Mouse (Mus musculus) embryonic facial prominence, embryonic 15.5 days (tissue): ENCODE data around the gene Zkscan2. TPM values are rescaled to one million over a fixed set of nuclear protein-coding genes. Genes with fewer than 3 reads are reported as not detected.

Source experiments
- ATAC-seq: fragments of 200-750 bp; cut with Nextera tagmentation; 2 replicates; pipeline ENCODE4 v1.8.0; 2017; ENCODE audit warnings: low read depth, moderate TSS enrichment; ENCODE audit not compliant: insufficient number of reproducible peaks, low FRiP score, low TSS enrichment
- H3K27ac ChIP-seq: fragments of 300-500 bp; sonication (generic); replicated peaks from 2 replicates; pipeline ENCODE4 v1.5.1; 2015; ENCODE audit warnings: mild to moderate bottlenecking, inconsistent platforms
- H3K27me3 ChIP-seq: fragments of 300-500 bp; sonication (generic); 2 replicates; pipeline ENCODE4 v1.6.1; 2015; ENCODE audit warnings: inconsistent platforms
- H3K36me3 ChIP-seq: fragments of 300-500 bp; sonication (generic); 2 replicates; pipeline ENCODE4 v1.6.1; 2015; ENCODE audit warnings: mild to moderate bottlenecking, inconsistent platforms
- H3K4me1 ChIP-seq: fragments of 300-500 bp; sonication (generic); 2 replicates; pipeline ENCODE4 v1.6.1; 2015; ENCODE audit warnings: inconsistent platforms
- H3K4me2 ChIP-seq: fragments of 300-500 bp; sonication (generic); replicated peaks from 2 replicates; pipeline ENCODE4 v1.6.1; 2015; ENCODE audit warnings: mild to moderate bottlenecking, inconsistent platforms
- H3K4me3 ChIP-seq: fragments of 300-500 bp; sonication (generic); replicated peaks from 2 replicates; pipeline ENCODE4 v1.5.1; 2015; ENCODE audit warnings: mild to moderate bottlenecking, inconsistent platforms
- H3K9ac ChIP-seq: fragments of 300-500 bp; sonication (generic); 2 replicates; pipeline ENCODE4 v1.6.1; 2015; ENCODE audit warnings: inconsistent platforms
- H3K9me3 ChIP-seq: fragments of 300-500 bp; sonication (generic); replicated peaks from 2 replicates; pipeline ENCODE4 v1.6.1; 2016; ENCODE audit warnings: inconsistent platforms
- WGBS: fragments of 180-500 bp; shearing (Covaris S2); methylation state at CpG from one replicate; pipeline ENCODE4 v1.1.7; 2015; 5-methylcytosine and 5-hydroxymethylcytosine counted together
- polyA plus RNA-seq: library from polyadenylated mRNA; unstranded; fragments of >200 nt; fragmentation: Nextera tagmentation; extraction: Ambion mirVana; gene quantifications from 2 replicates; pipeline ENCODE4 v1.2.1, GENCODE M21; 2015

The Zkscan2 gene
- polyA plus RNA-seq = 3.0 and 3.4 TPM in 2 replicates

GRCm38 (mm10) chr7:123500239-123501219 is at the start of gene Zkscan2:
Zkscan2 (minus strand) TSS chr7:123500449.
- peak within 1 kb of the TSS; percentile 51 for H3K4me3 ChIP-seq
- H3K9me3 ChIP-seq = no peaks in the 10 kb centered on the region
- 0 out of 2 replicates have a peak within 1 kb of the TSS, but pooled peaks have one; percentile 40 for H3K27ac ChIP-seq
- ATAC-seq = peak; percentile 85
- WGBS = 1% methylated on average over 71 of the region's 71 CpGs
- H3K36me3 ChIP-seq = no peaks in the 10 kb centered on the region
- peak within 1 kb of the TSS; percentile 90 for H3K4me2 ChIP-seq
- H3K27me3 ChIP-seq = no peaks in the 10 kb centered on the region
- peaks cover 14% of the 10 kb centered on the region for H3K4me1 ChIP-seq
- peak within 1 kb of the TSS; percentile 44 for H3K9ac ChIP-seq

DNA sequence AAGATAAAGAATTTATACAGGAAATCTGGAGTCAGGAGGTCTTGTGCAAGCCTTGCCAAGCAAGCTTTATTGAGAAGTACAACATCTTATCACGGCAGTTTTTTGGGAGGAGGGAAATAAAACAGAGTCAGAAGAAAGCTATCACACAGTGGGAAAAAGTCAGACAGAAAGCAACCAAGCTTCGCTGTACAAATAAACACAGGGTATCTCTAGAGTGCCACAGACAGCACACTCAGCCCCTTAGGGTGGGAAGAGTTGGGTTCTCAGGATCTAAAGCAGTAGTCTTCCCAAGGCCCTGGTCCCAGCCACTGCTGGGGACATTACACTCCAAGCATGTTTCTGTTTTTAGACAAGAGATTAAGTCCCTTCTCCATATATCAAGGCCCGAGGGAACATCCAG is 28.9 kb upstream of the Zkscan2 start:
- no peak overlapping the region for H3K4me2 ChIP-seq
- no peak for ATAC-seq
- H3K4me1 ChIP-seq = no peaks in the 10 kb centered on the region
- no peaks in the 10 kb centered on the region for H3K36me3 ChIP-seq
- H3K9me3 ChIP-seq = no peaks in the 10 kb centered on the region
- no peak overlapping the region for H3K9ac ChIP-seq
- no peak overlapping the region for H3K4me3 ChIP-seq
- H3K27ac ChIP-seq = no peak overlapping the region
- WGBS = 80% methylated on average over 3 of the region's 3 CpGs
- H3K27me3 ChIP-seq = no peaks in the 10 kb centered on the region

GRCm38 (mm10) chr7:123525761-123526160 is 25.5 kb upstream of the Zkscan2 start:
- Histone ChIP-seq H3K4me2 (no peak overlapping the region), H3K27ac (no peak overlapping the region), H3K36me3 (no peaks in the 10 kb centered on the region), H3K9ac (no peak overlapping the region), H3K4me1 (no peaks in the 10 kb centered on the region), H3K9me3 (no peaks in the 10 kb centered on the region), H3K4me3 (no peak overlapping the region), H3K27me3 (no peaks in the 10 kb centered on the region)
- WGBS = 55% methylated on average over 10 of the region's 10 CpGs
- no peak for ATAC-seq

DNA sequence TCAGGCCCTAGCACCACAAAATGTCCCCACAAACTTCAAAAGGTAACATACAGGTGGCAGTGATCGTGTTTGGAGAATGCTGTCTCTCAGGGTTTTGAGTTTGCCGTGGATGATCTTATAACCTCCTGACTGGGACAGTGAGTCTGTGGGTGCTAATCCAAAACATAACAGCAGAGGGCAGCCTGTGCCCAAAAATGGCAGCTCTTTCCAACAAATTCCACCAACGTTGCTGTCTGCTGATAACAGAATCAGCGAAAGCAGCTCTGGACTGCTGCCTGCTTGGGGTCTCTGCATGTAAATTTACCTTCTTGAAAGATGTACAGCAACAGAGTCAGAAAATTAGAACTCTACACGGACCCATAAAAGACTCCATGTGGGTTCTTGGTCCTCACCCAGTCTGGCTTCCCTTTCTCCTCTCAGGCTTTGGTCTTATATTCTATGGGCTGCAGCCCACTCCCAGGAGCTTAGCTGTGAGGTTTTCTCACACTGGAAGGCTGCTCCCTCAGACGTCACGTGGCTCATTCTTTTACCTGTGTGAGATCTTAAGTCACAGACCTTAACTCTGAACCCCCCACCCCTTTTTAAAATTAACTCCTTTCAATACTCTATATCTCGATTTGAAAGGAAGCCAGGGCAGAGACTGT is 24.1 kb upstream of the Zkscan2 start:
- H3K4me2 ChIP-seq = no peak overlapping the region
- WGBS = 20% methylated on average over 8 of the region's 8 CpGs
- no peaks in the 10 kb centered on the region for H3K9me3 ChIP-seq
- no peak overlapping the region for H3K27ac ChIP-seq
- no peak overlapping the region for H3K9ac ChIP-seq
- H3K36me3 ChIP-seq = no peaks in the 10 kb centered on the region
- no peaks in the 10 kb centered on the region for H3K27me3 ChIP-seq
- H3K4me3 ChIP-seq = no peak overlapping the region
- no peak for ATAC-seq
- no peaks in the 10 kb centered on the region for H3K4me1 ChIP-seq

- no peaks in the 10 kb centered on the region for H3K4me1 ChIP-seq
- no peak overlapping the region for H3K9ac ChIP-seq
- ATAC-seq = no peak
- no peak overlapping the region for H3K4me3 ChIP-seq
- no peak overlapping the region for H3K4me2 ChIP-seq
- no peaks in the 10 kb centered on the region for H3K9me3 ChIP-seq
- H3K36me3 ChIP-seq = no peaks in the 10 kb centered on the region
- no peak overlapping the region for H3K27ac ChIP-seq
- 75% methylated on average over 7 of the region's 7 CpGs for WGBS
- H3K27me3 ChIP-seq = no peaks in the 10 kb centered on the region
Observed at GRCm38 (mm10) chr7:123507946-123508345, 7.7 kb upstream of the Zkscan2 start.

DNA sequence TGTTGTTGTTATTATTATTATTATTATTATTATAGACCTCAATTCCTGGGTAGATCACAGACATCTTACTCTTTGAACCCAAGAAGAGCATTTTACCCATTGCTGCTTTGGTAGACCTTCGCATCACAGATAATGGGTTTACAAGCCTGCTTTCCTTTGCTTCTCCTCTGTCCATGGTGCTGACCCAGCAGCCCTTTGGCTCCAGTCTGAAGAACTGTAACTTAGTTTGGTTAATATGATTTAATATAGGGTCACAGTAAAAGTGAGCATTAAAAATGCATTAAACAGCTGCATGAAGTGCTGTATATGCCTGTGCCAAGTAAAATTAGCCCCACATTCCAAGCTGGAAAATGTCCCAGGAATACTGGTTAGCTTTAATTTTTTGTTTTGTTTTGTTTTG is 3.1 kb upstream of the Zkscan2 start:
- Histone ChIP-seq H3K9me3 (no peaks in the 10 kb centered on the region), H3K27ac (no peak overlapping the region), H3K27me3 (no peaks in the 10 kb centered on the region), H3K9ac (no peak overlapping the region), H3K4me3 (no peak overlapping the region), H3K4me1 (peaks cover 14% of the 10 kb centered on the region), H3K4me2 (no peak overlapping the region), H3K36me3 (no peaks in the 10 kb centered on the region)
- WGBS = 17% methylated on average over 1 of the region's 1 CpGs
- ATAC-seq = 0 out of 2 replicates have a peak, but pooled peaks have one; percentile 55

DNA sequence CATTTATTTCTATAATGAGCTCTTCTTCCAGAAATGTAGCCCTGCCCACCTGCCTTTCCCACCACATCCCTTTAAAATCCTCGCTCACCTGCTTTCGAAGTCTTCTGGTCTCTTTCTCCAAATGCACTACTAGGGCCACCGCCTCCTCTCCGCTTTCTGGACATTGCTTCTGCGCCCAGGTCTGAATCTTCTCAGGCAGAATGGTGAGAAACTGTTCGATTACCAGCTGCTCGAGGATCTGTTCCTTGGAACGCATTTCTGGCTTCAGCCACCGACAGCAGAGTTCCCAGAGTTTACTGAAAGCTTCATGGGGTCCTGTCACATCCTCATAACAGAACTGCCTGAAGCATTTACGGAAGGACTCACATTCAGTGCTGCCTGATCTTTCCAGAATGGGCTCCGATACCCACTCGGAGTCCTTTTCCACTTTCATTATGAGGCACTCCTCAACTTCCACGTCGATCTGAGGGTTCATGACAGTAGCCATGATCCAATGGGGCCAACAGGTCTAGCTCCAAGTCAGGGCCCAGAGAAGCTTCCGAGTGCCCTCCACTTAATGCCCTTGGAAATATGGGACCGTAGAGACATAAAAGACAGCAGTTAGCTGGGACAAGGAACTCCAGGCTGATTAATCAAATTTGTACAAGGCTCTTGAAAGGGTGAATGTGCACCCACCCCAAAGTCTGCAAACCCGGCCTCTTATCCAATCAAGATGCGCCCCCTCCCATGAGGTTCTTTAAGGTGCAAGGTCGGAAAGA is 589 bp downstream of the Zkscan2 start:
- H3K27ac ChIP-seq = 0 out of 2 replicates have a peak overlapping the region, but pooled peaks have one; percentile 40
- 30% methylated on average over 19 of the region's 19 CpGs for WGBS
- ATAC-seq = 0 out of 2 replicates have a peak, but pooled peaks have one; percentile 5
- H3K27me3 ChIP-seq = no peaks in the 10 kb centered on the region
- peaks cover 14% of the 10 kb centered on the region for H3K4me1 ChIP-seq
- peak overlapping the region; percentile 44 for H3K9ac ChIP-seq
- peak overlapping the region; percentile 90 for H3K4me2 ChIP-seq
- H3K36me3 ChIP-seq = no peaks in the 10 kb centered on the region
- H3K9me3 ChIP-seq = no peaks in the 10 kb centered on the region
- H3K4me3 ChIP-seq = peak overlapping the region; percentile 51

- H3K4me3 ChIP-seq = no peak overlapping the region
- no peak overlapping the region for H3K4me2 ChIP-seq
- H3K9me3 ChIP-seq = no peaks in the 10 kb centered on the region
- no peaks in the 10 kb centered on the region for H3K36me3 ChIP-seq
- no peak overlapping the region for H3K27ac ChIP-seq
- whole genome bisulfite sequencing = 71% methylated on average over 5 of the region's 5 CpGs
- ATAC-seq = no peak
- no peak overlapping the region for H3K9ac ChIP-seq
- no peaks in the 10 kb centered on the region for H3K27me3 ChIP-seq
- no peaks in the 10 kb centered on the region for H3K4me1 ChIP-seq
Observed at GRCm38 (mm10) chr7:123487703-123488102, 12.5 kb downstream of the Zkscan2 start.

GRCm38 (mm10) chr7:123467961-123468360 is 32.3 kb downstream of the Zkscan2 start:
- H3K36me3 ChIP-seq = no peaks in the 10 kb centered on the region
- no peak overlapping the region for H3K27ac ChIP-seq
- no peak overlapping the region for H3K4me3 ChIP-seq
- H3K4me2 ChIP-seq = no peak overlapping the region
- H3K9me3 ChIP-seq = no peaks in the 10 kb centered on the region
- H3K9ac ChIP-seq = no peak overlapping the region
- no peaks in the 10 kb centered on the region for H3K4me1 ChIP-seq
- H3K27me3 ChIP-seq = no peaks in the 10 kb centered on the region
- WGBS = 89% methylated on average over 1 of the region's 1 CpGs
- ATAC-seq = no peak

GRCm38 (mm10) chr7:123465692-123466387 is 34.4 kb downstream of the Zkscan2 start:
- Histone ChIP-seq H3K36me3 (no peaks in the 10 kb centered on the region), H3K9ac (no peak overlapping the region), H3K27ac (no peak overlapping the region), H3K4me1 (no peaks in the 10 kb centered on the region), H3K4me2 (no peak overlapping the region), H3K27me3 (no peaks in the 10 kb centered on the region), H3K9me3 (no peaks in the 10 kb centered on the region), H3K4me3 (no peak overlapping the region)
- WGBS = 31% methylated on average over 6 of the region's 6 CpGs
- no peak for ATAC-seq
